Mouse (Mus musculus) lung, adult 2 months (tissue): ENCODE data around the gene Dytn. TPM values are rescaled to one million over a fixed set of nuclear protein-coding genes. Genes with fewer than 3 reads are reported as not detected.

Experiments used
- DNase-seq: peaks from one replicate; pipeline ENCODE4 v3.0.0; 2022
- H3K4me1 ChIP-seq: fragments of 200-500 bp; 2 replicates; pipeline ENCODE4 v1.6.1; 2011; ENCODE audit warnings: low read length; ENCODE audit not compliant: control insufficient read depth, insufficient read depth
- H3K4me3 ChIP-seq: fragments of 200-500 bp; replicated peaks from 2 replicates; pipeline ENCODE3; 2011; ENCODE audit warnings: low read depth, mild to moderate bottlenecking, control low read depth, low read length; ENCODE audit errors: extremely low read depth
- CTCF ChIP-seq: fragments of 200-500 bp; IDR thresholded peaks from 2 replicates; pipeline ENCODE4 v1.5.1; 2011; ENCODE audit warnings: mild to moderate bottlenecking, low read length, control low read depth; ENCODE audit not compliant: insufficient read depth
- POLR2A ChIP-seq: fragments of 200-500 bp; IDR thresholded peaks from 2 replicates; pipeline ENCODE4 v1.6.1; 2011; ENCODE audit warnings: low read depth, mild to moderate bottlenecking, control low read depth, low read length, borderline replicate concordance; ENCODE audit errors: extremely low read depth
- WGBS: fragments of 180-500 bp; shearing (Covaris S2); methylation state at CpG from one replicate; pipeline ENCODE4 v1.1.7; 2018; 5-methylcytosine and 5-hydroxymethylcytosine counted together
- polyA plus RNA-seq: library from polyadenylated mRNA; depleted of rRNA; stranded (reverse); fragments of >200 nt; gene quantifications from 2 replicates; pipeline ENCODE4 v1.2.3, GENCODE M21; 2012; rRNA removed

Dytn gene
- polyA plus RNA-seq: 0.06 and 0.07 TPM in 2 replicates

- no peak for DNase-seq
- 85% methylated on average over 4 of the region's 4 CpGs for WGBS
- no peaks in the 10 kb centered on the region for H3K4me1 ChIP-seq
- TF ChIP-seq CTCF (no peak), POLR2A (no peak)
- H3K4me3 ChIP-seq: no peak within 1 kb of the TSS
Observed at GRCm38 (mm10) chr1:63686827-63687226, at the start of gene Dytn. Gene Dytn, minus strand, starts transcription at chr1:63686927.

DNA sequence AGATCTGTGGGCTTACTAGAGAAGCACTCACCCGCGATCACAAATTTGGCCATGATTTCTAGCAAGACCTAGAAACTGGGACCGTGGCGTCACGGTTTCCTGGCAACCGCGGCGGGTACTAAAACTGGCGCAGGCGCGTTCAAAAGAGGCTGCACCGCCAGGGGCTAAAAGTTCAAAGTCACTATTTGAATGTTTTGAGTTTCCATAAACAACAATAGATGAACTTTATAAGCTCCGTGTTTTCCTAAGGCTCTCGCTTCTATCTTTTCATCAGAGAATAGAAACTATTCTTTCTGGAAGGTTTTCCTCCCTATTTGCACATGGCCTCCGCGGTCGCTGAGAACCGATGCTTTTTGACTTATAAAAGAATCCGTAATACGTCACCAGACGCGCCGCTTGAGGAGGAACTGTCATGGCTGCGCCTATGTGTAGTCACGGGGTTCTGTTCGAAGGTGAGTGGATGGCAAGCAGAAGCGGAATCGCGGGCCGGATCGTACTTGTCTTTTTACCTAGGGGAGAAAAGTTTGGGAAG, 43.6 kb upstream of the Dytn start, which contains the start of the genes Mdh1b and Fastkd2:
Gene Mdh1b (minus strand): TSS at position 79 of the 532 bp plus-strand sequence.
Gene Fastkd2 (plus strand): TSS at position 375 of the 532 bp plus-strand sequence.
- H3K4me1 ChIP-seq: 0 out of 2 replicates have a peak, but pooled peaks cover 2% of the 10 kb centered on the region
- under 1% methylated on average over 31 of the region's 31 CpGs for WGBS
- H3K4me3 ChIP-seq: peak within 1 kb of the TSS; percentile 76
- DNase-seq: peak; percentile 83
- TF ChIP-seq POLR2A: peak; percentile 41; the same call in 1 of the 2 replicates
- no peak for TF ChIP-seq CTCF

DNA sequence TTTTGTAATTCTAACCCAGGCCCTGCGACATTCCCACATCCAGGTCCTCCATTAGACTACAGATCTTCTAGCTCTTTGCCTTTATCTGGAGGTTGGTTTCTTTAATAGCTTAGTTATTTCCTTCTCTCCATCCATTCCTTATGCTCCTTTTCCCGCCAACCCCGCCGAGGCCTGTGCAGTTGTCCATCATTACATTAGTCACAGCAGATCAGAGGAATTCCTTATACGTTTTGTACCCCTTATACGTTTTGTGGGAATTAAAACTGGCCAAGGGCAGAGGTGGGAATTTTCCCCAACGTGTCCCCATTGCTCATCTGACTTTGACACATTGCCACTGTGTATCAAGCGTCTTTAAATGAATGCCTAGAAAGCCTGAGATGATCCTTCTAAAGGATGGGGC, 43.1 kb upstream of the Dytn start:
- Histone ChIP-seq H3K4me3 (peak overlapping the region; percentile 76), H3K4me1 (0 out of 2 replicates have a peak, but pooled peaks cover 2% of the 10 kb centered on the region)
- no peak for DNase-seq
- TF ChIP-seq POLR2A: no peak
- no peak for TF ChIP-seq CTCF
- WGBS: 56% methylated on average over 8 of the region's 8 CpGs

DNA sequence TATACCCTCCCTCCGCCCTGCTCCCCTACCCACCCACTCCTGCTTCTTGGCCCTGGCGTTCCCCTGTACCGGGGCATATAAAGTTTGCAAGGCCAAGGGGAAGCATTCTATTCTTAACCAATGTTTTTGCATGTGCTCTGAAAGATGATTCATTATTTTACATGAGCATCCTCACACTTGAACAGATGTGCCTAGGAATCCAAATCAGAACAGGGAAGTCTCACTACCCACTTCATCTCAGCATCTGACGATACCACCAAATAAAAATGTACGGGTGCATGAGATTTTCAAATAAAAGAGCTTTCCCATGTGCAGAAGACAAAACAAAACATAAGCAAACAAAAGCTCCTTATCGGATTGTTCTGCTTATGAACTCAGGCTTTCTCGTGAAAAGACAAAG, 33.4 kb upstream of the Dytn start:
- Histone ChIP-seq H3K4me1 (no peaks in the 10 kb centered on the region), H3K4me3 (no peak overlapping the region)
- 81% methylated on average over 7 of the region's 7 CpGs for WGBS
- no peak for DNase-seq
- TF ChIP-seq CTCF (no peak), POLR2A (no peak)

- no peak for TF ChIP-seq CTCF
- no peak for TF ChIP-seq POLR2A
Observed at GRCm38 (mm10) chr1:63708876-63709275, 22.1 kb upstream of the Dytn start.

DNA sequence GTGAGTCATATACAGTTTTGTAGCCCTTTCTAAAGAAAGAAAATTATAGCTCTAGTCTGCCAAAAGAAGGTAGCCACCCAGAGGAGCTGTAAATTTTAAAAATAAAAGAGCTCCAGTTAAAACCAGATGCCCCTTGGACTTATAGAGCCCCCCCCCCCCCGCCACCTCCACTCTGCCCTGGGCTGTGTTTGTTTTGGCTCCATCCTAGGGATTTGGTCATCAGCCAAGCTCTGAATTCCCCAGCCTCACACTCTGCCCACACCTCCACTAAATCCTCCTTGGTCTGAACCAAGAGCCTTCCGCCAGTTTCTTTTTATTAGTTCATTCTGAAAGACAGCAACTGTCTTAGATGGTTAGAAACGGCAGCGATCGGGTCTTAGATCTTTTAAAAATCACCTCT, 19.0 kb upstream of the Dytn start:
- Histone ChIP-seq H3K4me3 (no peak overlapping the region), H3K4me1 (no peaks in the 10 kb centered on the region)
- TF ChIP-seq POLR2A (no peak), CTCF (no peak)
- WGBS: 57% methylated on average over 5 of the region's 5 CpGs
- no peak for DNase-seq

More at GRCm38 (mm10) chr1:63708876-63709275, 22.1 kb upstream of the Dytn start:
- 61% methylated on average over 3 of the region's 3 CpGs for WGBS
- H3K4me1 ChIP-seq: no peaks in the 10 kb centered on the region
- no peak for DNase-seq
- H3K4me3 ChIP-seq: no peak overlapping the region

DNA sequence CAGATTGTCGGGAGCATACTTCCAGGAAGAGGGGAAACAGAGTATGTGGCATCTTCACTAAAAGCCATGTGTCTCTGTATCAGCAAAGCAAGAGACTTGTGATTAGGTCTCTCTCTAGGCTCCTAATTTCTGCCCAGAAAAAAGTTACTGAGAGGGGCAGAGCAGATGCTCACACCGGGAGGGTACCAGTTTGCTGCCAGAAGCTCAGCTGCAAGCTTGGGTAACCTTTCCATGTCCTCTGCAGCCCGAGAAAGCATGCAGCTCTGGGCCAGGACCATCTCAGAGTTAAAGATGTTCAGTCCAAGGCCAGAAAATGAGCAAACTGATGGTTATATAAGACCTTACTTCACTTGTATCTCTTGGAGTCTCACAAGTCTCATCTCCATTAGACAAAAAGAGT, 10.1 kb upstream of the Dytn start:
- DNase-seq: no peak
- H3K4me1 ChIP-seq: no peaks in the 10 kb centered on the region
- TF ChIP-seq POLR2A: no peak
- 69% methylated on average over 3 of the region's 3 CpGs for WGBS
- H3K4me3 ChIP-seq: no peak overlapping the region

GRCm38 (mm10) chr1:63675975-63676374, 10.8 kb downstream of the Dytn start:
- DNase-seq: no peak
- 76% methylated on average over 3 of the region's 3 CpGs for WGBS
- Histone ChIP-seq H3K4me3 (no peak overlapping the region), H3K4me1 (no peaks in the 10 kb centered on the region)
- no peak for TF ChIP-seq POLR2A
- TF ChIP-seq CTCF: no peak

DNA sequence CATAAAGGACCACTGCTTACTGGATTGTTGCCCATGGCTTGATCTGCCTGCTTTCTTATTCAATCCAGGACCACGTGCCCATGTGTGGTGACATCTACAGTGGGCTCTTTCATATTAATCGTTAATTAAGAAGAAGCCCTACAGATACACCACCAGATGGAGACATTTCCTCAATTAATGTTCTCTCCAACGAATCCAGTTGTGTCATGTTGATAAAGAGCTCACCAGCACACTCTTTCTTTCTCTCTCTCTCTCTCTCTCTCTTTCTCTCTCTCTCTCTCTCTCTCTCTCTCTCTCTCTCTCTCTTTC, 17.9 kb downstream of the Dytn start:
- 1% methylated on average over 3 of the region's 3 CpGs for WGBS
- TF ChIP-seq CTCF (no peak), POLR2A (no peak)
- Histone ChIP-seq H3K4me1 (peaks cover 2% of the 10 kb centered on the region; the same call in 1 of the 2 replicates), H3K4me3 (no peak overlapping the region)
- DNase-seq: no peak

DNA sequence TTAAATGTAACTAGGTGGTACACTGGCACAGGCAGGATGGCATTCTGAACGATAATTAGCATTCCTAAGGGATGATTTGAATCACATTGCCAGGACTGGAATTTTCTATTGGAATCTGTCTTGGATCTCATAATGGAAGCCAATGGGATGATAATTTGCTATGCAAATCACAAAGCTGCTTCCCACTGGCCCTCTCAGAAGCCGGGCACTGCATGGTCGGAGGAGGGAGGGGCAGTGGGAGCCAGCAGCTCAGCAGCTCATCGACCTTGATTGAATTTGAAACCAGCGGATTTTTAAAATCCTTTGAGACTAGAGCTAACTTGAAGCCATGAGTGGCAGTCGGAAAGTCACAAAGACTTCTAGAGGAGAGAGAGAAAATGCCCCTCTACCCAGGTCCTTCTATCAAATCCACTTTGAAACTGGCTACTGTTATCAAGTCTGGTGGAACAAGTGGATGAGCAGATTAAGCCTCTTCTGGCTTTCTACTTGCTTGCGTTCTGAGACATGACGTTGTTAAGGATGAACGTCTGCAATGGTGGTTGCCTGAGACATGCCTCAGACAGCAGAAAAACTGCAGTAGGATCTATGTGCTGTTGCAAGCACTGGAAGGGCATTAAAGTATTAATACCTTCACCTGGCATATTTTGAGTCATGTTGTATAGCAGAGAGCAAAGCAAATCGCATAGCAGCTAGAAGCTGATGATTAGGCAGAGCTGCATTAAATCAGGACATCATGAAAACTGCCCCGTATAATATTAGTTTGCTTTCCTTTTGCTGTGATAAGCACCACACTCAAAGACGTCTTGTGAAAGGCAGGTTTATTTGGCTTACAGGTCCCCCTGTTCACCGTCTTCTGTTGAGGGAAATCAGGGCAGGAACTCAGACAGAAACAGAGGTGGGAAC, 18.5 kb downstream of the Dytn start:
- TF ChIP-seq CTCF (no peak), POLR2A (no peak)
- DNase-seq: no peak
- Histone ChIP-seq H3K4me1 (peaks cover 2% of the 10 kb centered on the region; the same call in 1 of the 2 replicates), H3K4me3 (no peak overlapping the region)
- WGBS: 33% methylated on average over 13 of the region's 13 CpGs
